Mouse (Mus musculus): ENCODE results near the gene Olfr684. TPM values are rescaled to one million over a fixed set of nuclear protein-coding genes. Genes with fewer than 3 reads are reported as not detected.

Gene Olfr684
- not detected for total RNA-seq (2021)

- DNase-seq, result no peak
- intact Hi-C loops (cut with DNase I), result no loop called here
Observed at GRCm38 (mm10) chr7:105163553-105163952, at the start of gene Olfr684. TSS of gene Olfr684 (minus strand) at chr7:105163653.

GRCm38 (mm10) chr7:105207385-105207784 lies 43.9 kb upstream of the Olfr684 start, which contains the start of gene Olfr686:
TSS of gene Olfr686 (minus strand) at chr7:105207485.
- intact Hi-C loops (cut with DNase I), result no loop called here
- no peak for DNase-seq

- intact Hi-C loops (cut with DNase I), result no loop called here
- DNase-seq, result no peak
Observed at GRCm38 (mm10) chr7:105185912-105186311, 22.5 kb upstream of the Olfr684 start, which contains the start of gene Olfr685. TSS of gene Olfr685 (minus strand) at chr7:105186012.

GRCm38 (mm10) chr7:105170773-105171172 lies 7.3 kb upstream of the Olfr684 start:
- intact Hi-C loops (cut with DNase I), result loop anchor here (1.0 to 5.0 kb wide), 4 partner anchors 57 to 344 kb away; no protein-coding TSS in a partner anchor
- DNase-seq, result peak; percentile 4 to 5

- intact Hi-C loops (cut with DNase I), result no loop called here
- no peak for DNase-seq
Observed at GRCm38 (mm10) chr7:105146912-105147311, 16.5 kb downstream of the Olfr684 start, which contains the start of gene Olfr683. TSS of gene Olfr683 (minus strand) at chr7:105147012.

- intact Hi-C loops (cut with DNase I), result no loop called here
- DNase-seq, result no peak
Observed at GRCm38 (mm10) chr7:105141275-105141674, 22.2 kb downstream of the Olfr684 start.

- intact Hi-C loops (cut with DNase I), result no loop called here
- DNase-seq, result no peak
Observed at GRCm38 (mm10) chr7:105116536-105116935, 46.9 kb downstream of the Olfr684 start, which contains the start of gene Olfr681. TSS of gene Olfr681 (plus strand) at chr7:105116836.

Other genes with a start within 250 kb of the Olfr684 start
- not detected for gene Olfr667, start 242.2 kb downstream of the Olfr684 start, total RNA-seq (2021)
- not detected for gene Olfr668, start 235.6 kb downstream of the Olfr684 start, total RNA-seq (2021)
- gene Olfr669, start 229.4 kb downstream of the Olfr684 start, total RNA-seq (2021), result not detected
- gene Olfr670, start 201.0 kb downstream of the Olfr684 start, total RNA-seq (2021), result not detected
- not detected for gene Olfr671, start 184.5 kb downstream of the Olfr684 start, total RNA-seq (2021)
- not detected for gene Olfr672, start 161.6 kb downstream of the Olfr684 start, total RNA-seq (2021)
- not detected for gene Olfr675, start 135.2 kb downstream of the Olfr684 start, total RNA-seq (2021)
- gene Olfr676, start 131.0 kb downstream of the Olfr684 start, total RNA-seq (2021), result not detected
- gene Olfr677, start 112.3 kb downstream of the Olfr684 start, total RNA-seq (2021), result not detected
- not detected for gene Olfr678, start 99.2 kb downstream of the Olfr684 start, total RNA-seq (2021)
- not detected for gene Olfr679, start 82.4 kb downstream of the Olfr684 start, total RNA-seq (2021)
- not detected for gene Olfr680-ps1, start 70.8 kb downstream of the Olfr684 start, total RNA-seq (2021)
- gene Olfr681, start 46.8 kb downstream of the Olfr684 start, total RNA-seq (2021), result not detected
- not detected for gene Olfr683, start 16.6 kb downstream of the Olfr684 start, total RNA-seq (2021)
- not detected for gene Olfr685, start 22.4 kb upstream of the Olfr684 start, total RNA-seq (2021)
- gene Olfr686, start 43.8 kb upstream of the Olfr684 start, total RNA-seq (2021), result not detected
- gene Olfr688, start 124.4 kb upstream of the Olfr684 start, total RNA-seq (2021), result not detected
- gene Olfr689, start 147.5 kb upstream of the Olfr684 start, total RNA-seq (2021), result not detected
- not detected for gene Olfr690, start 170.5 kb upstream of the Olfr684 start, total RNA-seq (2021)
- gene Olfr691, start 178.6 kb upstream of the Olfr684 start, total RNA-seq (2021), result under 1 TPM in 1 of 2 experiments, not detected in 1; 0.11 TPM
- gene Olfr692, start 204.6 kb upstream of the Olfr684 start, total RNA-seq (2021), result not detected
- gene Gm5901, start 211.4 kb upstream of the Olfr684 start, total RNA-seq (2021), result not detected
- gene Fam160a2, start 236.4 kb upstream of the Olfr684 start, total RNA-seq (2021), result 10 to 100 TPM; 18.1 to 19.0 TPM
- not detected for gene Cnga4, start 240.9 kb upstream of the Olfr684 start, total RNA-seq (2021)